Mouse (Mus musculus): ENCODE data around the gene Tead2.

DNA sequence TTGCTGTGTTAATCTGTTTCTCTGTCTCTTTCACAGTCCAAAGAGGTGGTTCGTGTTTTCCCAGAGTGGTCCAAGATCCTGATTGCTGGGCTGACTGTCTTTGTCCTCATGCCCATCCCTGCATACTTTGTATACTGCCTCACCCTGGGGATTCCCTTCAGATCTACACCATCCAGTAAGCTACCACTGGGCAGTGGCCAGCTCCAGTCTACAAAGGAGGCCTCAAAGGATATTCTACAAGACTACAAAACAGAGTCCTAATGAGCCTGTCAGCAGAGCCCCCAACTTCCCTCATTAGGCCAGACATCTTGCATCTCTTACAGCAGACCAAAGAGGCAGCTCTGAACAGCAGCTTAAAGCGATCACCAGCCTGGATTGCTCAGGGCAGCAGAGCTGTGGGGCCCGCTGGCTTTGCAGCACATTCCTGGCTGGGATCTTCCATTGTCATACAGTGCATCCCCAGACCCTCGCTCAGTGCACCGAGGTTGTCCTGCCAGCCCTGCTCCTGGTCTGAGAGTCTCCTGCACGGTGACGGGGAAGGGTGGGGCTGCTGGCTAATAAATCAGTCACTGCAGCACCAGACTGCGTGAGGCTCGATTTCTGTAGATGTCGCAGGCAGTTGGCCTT is 57.3 kb downstream of the Tead2 start:
- no peak for TF ChIP-seq CTCF (IDR thresholded peaks at IDR 0.05; ENCODE audit: control insufficient read depth, insufficient read depth, insufficient read length)
- TF ChIP-seq MYOD1 (IDR thresholded peaks at IDR 0.05; ENCODE audit: control insufficient read depth, insufficient read length, low read depth) = no peak
- no peak for TF ChIP-seq USF1 (IDR thresholded peaks at IDR 0.05; ENCODE audit: low read depth)
- no peak for TF ChIP-seq MYOG (IDR thresholded peaks at IDR 0.05; ENCODE audit: control insufficient read depth, extremely low read depth, insufficient read length)
- no peak for TF ChIP-seq CEBPB (IDR thresholded peaks at IDR 0.05; ENCODE audit: low read depth)
